Mouse (Mus musculus) kidney, postnatal 0 days (tissue): ENCODE data around the gene Dnaja1. TPM values are rescaled to one million over a fixed set of nuclear protein-coding genes. Genes with fewer than 3 reads are reported as not detected.

ENCODE experiments used
- ATAC-seq: fragments of 200-750 bp; cut with Nextera tagmentation; replicated peaks from 2 replicates; pipeline ENCODE4 v1.8.0; 2017; ENCODE audit warnings: low read depth, moderate number of reproducible peaks, moderate TSS enrichment, moderate library complexity; ENCODE audit not compliant: low FRiP score
- DNase-seq: peaks from one replicate; pipeline ENCODE4 v3.0.0-alpha.2; 2016; ENCODE audit warnings: low spot score
- H3K27ac ChIP-seq: fragments of 300-500 bp; sonication (generic); 2 replicates; pipeline ENCODE4 v1.5.1; 2014; ENCODE audit warnings: mild to moderate bottlenecking
- H3K27me3 ChIP-seq: fragments of 300-500 bp; sonication (generic); 2 replicates; pipeline ENCODE4 v1.6.1; 2014; ENCODE audit warnings: low read length, mixed read lengths; ENCODE audit not compliant: insufficient read depth
- H3K36me3 ChIP-seq: fragments of 300-500 bp; sonication (generic); 2 replicates; pipeline ENCODE4 v1.6.1; 2014; ENCODE audit warnings: low read length, mixed read lengths; ENCODE audit not compliant: insufficient read depth
- H3K4me1 ChIP-seq: fragments of 300-500 bp; sonication (generic); replicated peaks from 2 replicates; pipeline ENCODE4 v1.6.1; 2014; ENCODE audit warnings: antibody characterized with exemption, low read length, mixed read lengths; ENCODE audit not compliant: insufficient read depth
- H3K4me2 ChIP-seq: fragments of 300-500 bp; sonication (generic); 2 replicates; pipeline ENCODE4 v1.6.1; 2014; ENCODE audit warnings: mild to moderate bottlenecking, low read length, moderate library complexity, mixed read lengths
- H3K4me3 ChIP-seq: fragments of 300-500 bp; sonication (generic); replicated peaks from 2 replicates; pipeline ENCODE4 v1.5.1; 2014; ENCODE audit warnings: low read depth, low read length
- H3K9ac ChIP-seq: fragments of 300-500 bp; sonication (generic); 2 replicates; pipeline ENCODE4 v1.6.1; 2014; ENCODE audit warnings: low read depth, low read length
- H3K9me3 ChIP-seq: fragments of 300-500 bp; sonication (generic); replicated peaks from 2 replicates; pipeline ENCODE4 v1.6.1; 2016; ENCODE audit warnings: low read length, inconsistent platforms, mixed read lengths
- CTCF ChIP-seq: IDR thresholded peaks from 2 replicates; pipeline ENCODE4 v1.5.1; 2016; ENCODE audit warnings: antibody characterized with exemption, low read depth, mild to moderate bottlenecking, moderate library complexity
- WGBS: fragments of 180-500 bp; shearing (Covaris S2); extraction: QIAGEN DNeasy Blood & Tissue Kit; methylation state at CpG from one replicate; pipeline ENCODE4 v1.1.7; 2014; 5-methylcytosine and 5-hydroxymethylcytosine counted together
- polyA plus RNA-seq: library from polyadenylated mRNA; unstranded; fragments of >200 nt; fragmentation: Nextera tagmentation; extraction: Ambion mirVana; gene quantifications from 2 replicates; pipeline ENCODE4 v1.2.1, GENCODE M21; 2015

The Dnaja1 gene
- 417 and 435 TPM in 2 replicates for polyA plus RNA-seq

- Histone ChIP-seq H3K9ac (peak within 1 kb of the TSS; percentile 97), H3K27me3 (no peaks in the 10 kb centered on the region), H3K4me1 (peaks cover 6% of the 10 kb centered on the region), H3K4me3 (peak within 1 kb of the TSS; percentile 88), H3K9me3 (no peaks in the 10 kb centered on the region), H3K4me2 (peak within 1 kb of the TSS; percentile 68), H3K27ac (peak within 1 kb of the TSS; percentile 99), H3K36me3 (peaks cover 3% of the 10 kb centered on the region; the same call in 1 of the 2 replicates)
- TF ChIP-seq CTCF = 0 out of 2 replicates have a peak, but pooled peaks have one; percentile 23
- ATAC-seq (peak; percentile 96), DNase-seq (peak; percentile 98)
- WGBS = under 1% methylated on average over 52 of the region's 54 CpGs
These were observed at the start of gene Dnaja1 for GRCm38 (mm10) chr4:40722011-40722666. Dnaja1 (plus strand) TSS chr4:40722150.

GRCm38 (mm10) chr4:40673526-40673925 lies 48.4 kb upstream of the Dnaja1 start:
- TF ChIP-seq CTCF = no peak
- Histone ChIP-seq H3K9me3 (no peaks in the 10 kb centered on the region), H3K27ac (no peak overlapping the region)

GRCm38 (mm10) chr4:40676338-40676737 lies 45.6 kb upstream of the Dnaja1 start:
- Histone ChIP-seq H3K4me3 (no peak overlapping the region), H3K36me3 (no peaks in the 10 kb centered on the region), H3K4me2 (no peak overlapping the region), H3K9ac (no peak overlapping the region), H3K4me1 (no peaks in the 10 kb centered on the region), H3K9me3 (no peaks in the 10 kb centered on the region), H3K27me3 (no peaks in the 10 kb centered on the region), H3K27ac (no peak overlapping the region)
- ATAC-seq (0 out of 2 replicates have a peak, but pooled peaks have one; percentile 22), DNase-seq (no peak)
- no peak for TF ChIP-seq CTCF
- WGBS = 27% methylated on average over 14 of the region's 14 CpGs

More at GRCm38 (mm10) chr4:40673526-40673925, 48.4 kb upstream of the Dnaja1 start:
- H3K4me3 ChIP-seq = no peak overlapping the region
- H3K4me2 ChIP-seq = no peak overlapping the region
- H3K36me3 ChIP-seq = no peaks in the 10 kb centered on the region
- no peaks in the 10 kb centered on the region for H3K4me1 ChIP-seq
- no peaks in the 10 kb centered on the region for H3K27me3 ChIP-seq
- no peak overlapping the region for H3K9ac ChIP-seq
- DNase-seq (no peak), ATAC-seq (no peak)
- WGBS = 89% methylated on average over 5 of the region's 5 CpGs

GRCm38 (mm10) chr4:40677132-40677531 lies 44.8 kb upstream of the Dnaja1 start:
- Histone ChIP-seq H3K27ac (no peak overlapping the region), H3K36me3 (no peaks in the 10 kb centered on the region), H3K4me1 (no peaks in the 10 kb centered on the region), H3K9ac (no peak overlapping the region), H3K27me3 (no peaks in the 10 kb centered on the region), H3K9me3 (no peaks in the 10 kb centered on the region), H3K4me3 (no peak overlapping the region), H3K4me2 (no peak overlapping the region)
- peak; percentile 62 for TF ChIP-seq CTCF
- no peak; the same call in 1 of the 2 replicates for ATAC-seq
- 49% methylated on average over 5 of the region's 5 CpGs for WGBS
- DNase-seq = peak; percentile 52

GRCm38 (mm10) chr4:40680250-40680860 lies 41.6 kb upstream of the Dnaja1 start:
- Histone ChIP-seq H3K27ac (no peak overlapping the region), H3K4me2 (no peak overlapping the region), H3K9me3 (no peaks in the 10 kb centered on the region), H3K4me3 (no peak overlapping the region), H3K36me3 (0 out of 2 replicates have a peak, but pooled peaks cover 2% of the 10 kb centered on the region), H3K27me3 (no peaks in the 10 kb centered on the region), H3K9ac (no peak overlapping the region), H3K4me1 (no peaks in the 10 kb centered on the region)
- TF ChIP-seq CTCF = peak; percentile 81
- ATAC-seq (no peak), DNase-seq (peak; percentile 76)
- WGBS = 54% methylated on average over 5 of the region's 5 CpGs

- WGBS = 15% methylated on average over 3 of the region's 3 CpGs
- Histone ChIP-seq H3K36me3 (0 out of 2 replicates have a peak, but pooled peaks cover 3% of the 10 kb centered on the region), H3K9ac (no peak overlapping the region), H3K27ac (no peak overlapping the region), H3K4me2 (no peak overlapping the region), H3K9me3 (no peaks in the 10 kb centered on the region), H3K4me1 (no peaks in the 10 kb centered on the region), H3K27me3 (no peaks in the 10 kb centered on the region), H3K4me3 (no peak overlapping the region)
- ATAC-seq (no peak), DNase-seq (peak; percentile 81)
- TF ChIP-seq CTCF = peak; percentile 75
These were observed 40.0 kb upstream of the Dnaja1 start for GRCm38 (mm10) chr4:40681908-40682307.
